Mouse (Mus musculus): ENCODE data around the gene Pdzk1ip1.

DNA sequence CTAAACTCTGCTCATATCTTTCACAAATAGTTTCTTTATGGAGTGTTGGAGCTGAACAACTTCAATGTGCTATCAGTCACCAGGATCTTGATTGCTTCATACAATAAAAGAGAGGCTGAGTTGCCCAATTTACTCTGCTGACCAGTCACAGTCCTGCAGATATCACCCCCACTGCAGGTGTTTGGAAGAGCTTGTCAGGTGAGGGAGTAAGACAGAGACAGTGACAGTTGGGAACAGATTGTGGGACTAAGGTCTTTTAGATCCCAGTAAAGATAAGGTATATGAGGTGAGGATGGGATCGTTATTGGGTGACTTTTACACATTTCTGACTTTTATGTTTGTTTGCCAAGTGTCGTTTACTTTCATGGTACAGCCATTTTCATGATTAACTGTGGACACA is 22.7 kb downstream of the Pdzk1ip1 start:
- no peak for TF ChIP-seq CTCF (IDR thresholded peaks at IDR 0.05; ENCODE audit: borderline replicate concordance, extremely low read depth, insufficient read depth, insufficient read length)
- no peak for TF ChIP-seq POLR2A (IDR thresholded peaks at IDR 0.05; ENCODE audit: borderline replicate concordance, extremely low read depth, insufficient read depth, insufficient read length, poor library complexity, severe bottlenecking)
